Comparison of ENCODE assay signal across 8 mouse cellular contexts in genomic region chr1:165780586-165781111, GRCm38 (mm10). TPM values are rescaled to one million over a fixed set of nuclear protein-coding genes. Genes with fewer than 3 reads are reported as not detected.
A peak's percentile ranks its signal among the peaks of the same experiment; 100 is the strongest.
DNase-seq lines count a peak whose midpoint lies in the region; ATAC-seq and TF ChIP-seq lines count a peak whose summit lies in the region.

No protein-coding gene starts in this region.

- peak overlapping the region; percentile 57 for H3K9ac ChIP-seq in intestine, embryonic 16.5 days (ENCODE audit: low read depth, low read length)
- peak overlapping the region; percentile 41; the same call in 1 of the 2 replicates for H3K9ac ChIP-seq in lung, postnatal 0 days (replicated peaks; ENCODE audit: low read depth)

- no peaks in the 10 kb centered on the region for H3K27me3 ChIP-seq in intestine, embryonic 16.5 days (replicated peaks; ENCODE audit: control insufficient read depth, insufficient read depth, low read length)
- H3K27me3 ChIP-seq in lung, postnatal 0 days (replicated peaks; ENCODE audit: insufficient read depth, low read length) = no peaks in the 10 kb centered on the region

- H3K27ac ChIP-seq in layer of hippocampus, adult 2 months = no peak overlapping the region
- H3K27ac ChIP-seq in intestine, embryonic 16.5 days (ENCODE audit: low read length) = no peak overlapping the region
- H3K27ac ChIP-seq in lung, postnatal 0 days (ENCODE audit: low read length) = no peak overlapping the region

- peak; percentile 54 for ATAC-seq in intestine, embryonic 16.5 days
- peak; percentile 67 for ATAC-seq in lung, postnatal 0 days

- H3K9me3 ChIP-seq in intestine, embryonic 16.5 days (ENCODE audit: control insufficient read depth, low read length) = no peaks in the 10 kb centered on the region
- H3K9me3 ChIP-seq in lung, postnatal 0 days (ENCODE audit: low read length) = no peaks in the 10 kb centered on the region

- no peaks in the 10 kb centered on the region for H3K36me3 ChIP-seq in intestine, embryonic 16.5 days (ENCODE audit: control insufficient read depth, insufficient read depth, low read length)
- H3K36me3 ChIP-seq in lung, postnatal 0 days (ENCODE audit: insufficient read depth, low read length) = no peaks in the 10 kb centered on the region

- peak overlapping the region; percentile 69 for H3K4me2 ChIP-seq in intestine, embryonic 16.5 days (ENCODE audit: low read depth, low read length)
- H3K4me2 ChIP-seq in lung, postnatal 0 days (replicated peaks; ENCODE audit: low read depth, low read length) = peak overlapping the region; percentile 74

- peak in 1 of 2 experiments; percentile 20 for DNase-seq in layer of hippocampus, adult 2 months (ENCODE audit: low spot score in 2 of 2)
- no peak for DNase-seq in layer of hippocampus, adult 9-10 months (ENCODE audit: low spot score)
- DNase-seq in adrenal gland, postnatal 14 days = peak; percentile 69
- peak; percentile 33 for DNase-seq in forelimb bud, embryonic 11.5 days (ENCODE audit: low read depth, low spot score)
- peak; percentile 44 for DNase-seq in lung, postnatal 0 days (ENCODE audit: low spot score)
- peak; percentile 72 for DNase-seq in retina, postnatal 1 day
- DNase-seq in right cerebral cortex, postnatal 25 days = no peak

- TF ChIP-seq EP300 in lung, postnatal 0 days (IDR thresholded peaks at IDR 0.05) = no peak

- H3K4me3 ChIP-seq in layer of hippocampus, adult 2 months = peak overlapping the region; percentile 41
- peak overlapping the region; percentile 43 for H3K4me3 ChIP-seq in intestine, embryonic 16.5 days (ENCODE audit: low read length)
- peak overlapping the region; percentile 34 for H3K4me3 ChIP-seq in lung, postnatal 0 days (ENCODE audit: low read depth, low read length)

- WGBS in intestine, embryonic 16.5 days = 8% methylated on average over 20 of the region's 20 CpGs
- WGBS in lung, postnatal 0 days = 5% methylated on average over 20 of the region's 20 CpGs

- H3K4me1 ChIP-seq in intestine, embryonic 16.5 days (ENCODE audit: control insufficient read depth, insufficient read depth, low read length) = peaks cover 8% of the 10 kb centered on the region
- H3K4me1 ChIP-seq in lung, postnatal 0 days (ENCODE audit: insufficient read depth, low read depth, low read length) = no peaks in the 10 kb centered on the region

- peak; percentile 93 for TF ChIP-seq CTCF in layer of hippocampus, adult 2 months (conservative IDR thresholded peaks at IDR 0.05)
- TF ChIP-seq CTCF in lung, postnatal 0 days (IDR thresholded peaks at IDR 0.05) = peak; percentile 86

RNA-seq across cellular contexts. Expression of gene Cd247, which starts 7.8 kb away (rescaled TPM):
- total RNA-seq in layer of hippocampus, adult 2 months (2021) = not detected
- 1.3 and 9.1 TPM in 2 replicates for total RNA-seq in adrenal gland, postnatal 14 days (2021)
- polyA plus RNA-seq in intestine, embryonic 16.5 days (2015; fragmentation: Nextera tagmentation; extraction: Ambion mirVana) = 0.21 and 0.51 TPM in 2 replicates
- 1.3 and 1.5 TPM in 2 replicates for polyA plus RNA-seq in lung, postnatal 0 days (2015; fragmentation: Nextera tagmentation; extraction: Ambion mirVana)

RNA-seq across cellular contexts. Expression of gene Creg1, which starts 17.1 kb away (rescaled TPM):
- 10 to 100 TPM; 23.8 to 26.4 TPM for total RNA-seq in layer of hippocampus, adult 2 months (2021)
- 36.6 and 56.6 TPM in 2 replicates for total RNA-seq in adrenal gland, postnatal 14 days (2021)
- 122 and 142 TPM in 2 replicates for polyA plus RNA-seq in intestine, embryonic 16.5 days (2015; fragmentation: Nextera tagmentation; extraction: Ambion mirVana)
- 123 and 148 TPM in 2 replicates for polyA plus RNA-seq in lung, postnatal 0 days (2015; fragmentation: Nextera tagmentation; extraction: Ambion mirVana)

Comparison
In these comparisons a context has a peak if more than half of its experiments do, and no peak if none do; other contexts are left out.
1. DNase-seq: peak in adrenal gland, postnatal 14 days (single experiment), forelimb bud, embryonic 11.5 days (single experiment), lung, postnatal 0 days (single experiment) and retina, postnatal 1 day (single experiment); none in layer of hippocampus, adult 9-10 months (single experiment) and right cerebral cortex, postnatal 25 days (single experiment).
2. Peak in every context shown above with its lines, with median percentiles within 50 percentile points of each other: H3K4me3 ChIP-seq.